Mouse (Mus musculus) limb, embryonic 14.5 days (tissue): ENCODE data around the gene Kcnh6. TPM values are rescaled to one million over a fixed set of nuclear protein-coding genes. Genes with fewer than 3 reads are reported as not detected.

Experiments
- ATAC-seq: fragments of 200-750 bp; cut with Nextera tagmentation; 2 replicates; pipeline ENCODE4 v1.8.0; 2017; ENCODE audit warnings: low read depth, moderate number of reproducible peaks, moderate TSS enrichment; ENCODE audit not compliant: low FRiP score
- DNase-seq: peaks from one replicate; pipeline ENCODE4 v3.0.0-alpha.2; 2015; ENCODE audit warnings: low spot score
- H3K27ac ChIP-seq: fragments of 300-500 bp; sonication (generic); replicated peaks from 2 replicates; pipeline ENCODE4 v1.5.1; 2014; ENCODE audit warnings: low read depth, mild to moderate bottlenecking, low read length, moderate library complexity, mixed read lengths
- H3K27me3 ChIP-seq: fragments of 300-500 bp; sonication (generic); 2 replicates; pipeline ENCODE4 v1.6.1; 2014; ENCODE audit warnings: low read length, mixed read lengths; ENCODE audit not compliant: control insufficient read depth, insufficient read depth
- H3K36me3 ChIP-seq: fragments of 300-500 bp; sonication (generic); 2 replicates; pipeline ENCODE4 v1.6.1; 2014; ENCODE audit warnings: mild to moderate bottlenecking, low read length, moderate library complexity, mixed read lengths; ENCODE audit not compliant: control insufficient read depth, insufficient read depth
- H3K4me1 ChIP-seq: fragments of 300-500 bp; sonication (generic); 2 replicates; pipeline ENCODE4 v1.6.1; 2014; ENCODE audit warnings: antibody characterized with exemption, low read length, mixed read lengths; ENCODE audit not compliant: control insufficient read depth, insufficient read depth
- H3K4me2 ChIP-seq: fragments of 300-500 bp; sonication (generic); replicated peaks from 2 replicates; pipeline ENCODE4 v1.6.1; 2014; ENCODE audit warnings: low read depth, mild to moderate bottlenecking, low read length, moderate library complexity; ENCODE audit not compliant: severe bottlenecking
- H3K4me3 ChIP-seq: fragments of 300-500 bp; sonication (generic); replicated peaks from 2 replicates; pipeline ENCODE4 v1.5.1; 2014; ENCODE audit warnings: low read length
- H3K9ac ChIP-seq: fragments of 300-500 bp; sonication (generic); 2 replicates; pipeline ENCODE4 v1.6.1; 2014; ENCODE audit warnings: mild to moderate bottlenecking, low read depth, low read length, moderate library complexity; ENCODE audit not compliant: severe bottlenecking
- H3K9me3 ChIP-seq: fragments of 300-500 bp; sonication (generic); 2 replicates; pipeline ENCODE4 v1.6.1; 2016; ENCODE audit warnings: low read length; ENCODE audit not compliant: control insufficient read depth
- POLR2A ChIP-seq: fragments of 200-500 bp; IDR thresholded peaks from 2 replicates; pipeline ENCODE4 v1.8.0; 2012; ENCODE audit warnings: inconsistent platforms, mild to moderate bottlenecking, moderate library complexity, borderline replicate concordance; ENCODE audit not compliant: insufficient read depth, insufficient read length; ENCODE audit errors: extremely low read depth
- WGBS: fragments of 180-500 bp; shearing (Covaris S2); extraction: QIAGEN DNeasy Blood & Tissue Kit; methylation state at CpG from one replicate; pipeline ENCODE4 v1.1.7; 2014; 5-methylcytosine and 5-hydroxymethylcytosine counted together
- polyA plus RNA-seq, 2 experiments: library from polyadenylated mRNA; depleted of rRNA in 1 of 2; stranded (reverse) in 1 of 2; unstranded in 1 of 2; fragments of >200 nt; fragmentation: Nextera tagmentation in 1 of 2; extraction: Ambion mirVana in 1 of 2; gene quantifications; 2 replicates each; pipeline versions ENCODE4 v1.2.1 to v1.2.3; 2012 to 2014

Kcnh6 gene
- polyA plus RNA-seq, 2 experiments = 0.20 to 0.32 TPM

- WGBS = under 1% methylated on average over 54 of the region's 66 CpGs
- Histone ChIP-seq H3K27ac (peak within 1 kb of the TSS; percentile 86), H3K36me3 (no peaks in the 10 kb centered on the region), H3K4me1 (peaks cover 13% of the 10 kb centered on the region), H3K27me3 (no peaks in the 10 kb centered on the region), H3K9me3 (no peaks in the 10 kb centered on the region), H3K4me2 (peak within 1 kb of the TSS; percentile 75), H3K9ac (peak within 1 kb of the TSS; percentile 84), H3K4me3 (peak within 1 kb of the TSS; percentile 99)
- ATAC-seq = peak; percentile 99
- peak; percentile 98 for DNase-seq
- 0 out of 2 replicates have a peak, but pooled peaks have one; percentile 17 for TF ChIP-seq POLR2A
Observed at GRCm38 (mm10) chr11:106036548-106037417, 28.9 kb downstream of the Kcnh6 start, which contains the start of gene Dcaf7. Gene Dcaf7 (plus strand): TSS chr11:106036872.

GRCm38 (mm10) chr11:106037418-106037751, 29.5 kb downstream of the Kcnh6 start:
- H3K9ac ChIP-seq = peak overlapping the region; percentile 84
- H3K9me3 ChIP-seq = no peaks in the 10 kb centered on the region
- ATAC-seq = no peak
- peak overlapping the region; percentile 55 for H3K4me2 ChIP-seq
- WGBS = under 1% methylated on average over 13 of the region's 13 CpGs
- peak; percentile 33 for DNase-seq
- no peaks in the 10 kb centered on the region for H3K27me3 ChIP-seq
- H3K4me1 ChIP-seq = peaks cover 13% of the 10 kb centered on the region
- no peak for TF ChIP-seq POLR2A
- H3K4me3 ChIP-seq = peak overlapping the region; percentile 99
- H3K36me3 ChIP-seq = no peaks in the 10 kb centered on the region
- H3K27ac ChIP-seq = peak overlapping the region; percentile 86

GRCm38 (mm10) chr11:106044349-106044748, 36.4 kb downstream of the Kcnh6 start:
- no peaks in the 10 kb centered on the region for H3K4me1 ChIP-seq
- H3K27ac ChIP-seq = no peak overlapping the region
- no peak for DNase-seq
- ATAC-seq = no peak
- no peaks in the 10 kb centered on the region for H3K27me3 ChIP-seq
- TF ChIP-seq POLR2A = no peak
- H3K36me3 ChIP-seq = peaks cover 31% of the 10 kb centered on the region
- no peak overlapping the region for H3K9ac ChIP-seq
- no peak overlapping the region for H3K4me3 ChIP-seq
- no peaks in the 10 kb centered on the region for H3K9me3 ChIP-seq
- no peak overlapping the region for H3K4me2 ChIP-seq

GRCm38 (mm10) chr11:106045256-106045655, 37.3 kb downstream of the Kcnh6 start:
- 96% methylated on average over 1 of the region's 1 CpGs for WGBS
- H3K4me3 ChIP-seq = no peak overlapping the region
- no peak for TF ChIP-seq POLR2A
- H3K27ac ChIP-seq = no peak overlapping the region
- H3K36me3 ChIP-seq = peaks cover 36% of the 10 kb centered on the region
- H3K9ac ChIP-seq = no peak overlapping the region
- no peak for DNase-seq
- no peak for ATAC-seq
- H3K9me3 ChIP-seq = no peaks in the 10 kb centered on the region
- H3K4me2 ChIP-seq = no peak overlapping the region
- H3K27me3 ChIP-seq = no peaks in the 10 kb centered on the region
- no peaks in the 10 kb centered on the region for H3K4me1 ChIP-seq

GRCm38 (mm10) chr11:106045780-106046179, 37.9 kb downstream of the Kcnh6 start:
- 97% methylated on average over 3 of the region's 3 CpGs for WGBS
- Histone ChIP-seq H3K36me3 (peaks cover 39% of the 10 kb centered on the region), H3K9me3 (no peaks in the 10 kb centered on the region), H3K4me1 (no peaks in the 10 kb centered on the region), H3K27me3 (no peaks in the 10 kb centered on the region), H3K9ac (no peak overlapping the region), H3K27ac (no peak overlapping the region), H3K4me3 (no peak overlapping the region), H3K4me2 (no peak overlapping the region)
- no peak for DNase-seq
- ATAC-seq = no peak
- no peak for TF ChIP-seq POLR2A
